Mouse (Mus musculus): ENCODE results near the gene Eml2. TPM values are rescaled to one million over a fixed set of nuclear protein-coding genes. Genes with fewer than 3 reads are reported as not detected.
A peak's percentile ranks its signal among the peaks of the same experiment; 100 is the strongest.

Gene Eml2
- total RNA-seq, 1 experiment: 29.8 TPM

- H3K4me3 ChIP-seq (ENCODE audit: insufficient read depth in 1 of 2, low read depth in 1 of 2, low read length in 2 of 2, poor library complexity in 1 of 2, severe bottlenecking in 1 of 2): no peak overlapping the region
- no peaks in the 10 kb centered on the region for H3K9me3 ChIP-seq (ENCODE audit: control insufficient read depth, insufficient read depth, low read depth, low read length)
- H3K27ac ChIP-seq (ENCODE audit: insufficient read depth, low read depth, low read length, poor library complexity, severe bottlenecking): no peak overlapping the region
- no peak for DNase-seq (ENCODE audit: low read depth, low spot score)
- TF ChIP-seq HCFC1 (IDR thresholded peaks at IDR 0.05; ENCODE audit: borderline replicate concordance, insufficient read depth, low read length) (no peak), CHD2 (IDR thresholded peaks at IDR 0.05; ENCODE audit: low read depth, low read length) (no peak), ZC3H11A (IDR thresholded peaks at IDR 0.05; ENCODE audit: borderline replicate concordance, low read depth, low read length) (no peak), ZNF384 (IDR thresholded peaks at IDR 0.05; ENCODE audit: low read depth, low read length) (no peak), MAFK (IDR thresholded peaks at IDR 0.05; ENCODE audit: insufficient read depth, low read depth, low read length) (peak; percentile 71)
- no peak overlapping the region for H3K9ac ChIP-seq (ENCODE audit: insufficient read depth, low read depth, low read length, poor library complexity, severe bottlenecking)
- in situ Hi-C loops (cut with MboI; ENCODE audit: low sequenced_read_pairs in 2 of 2, unreplicated experiment in 2 of 2): no loop called here
- H3K4me1 ChIP-seq (ENCODE audit: control insufficient read depth in 2 of 2, insufficient read depth in 2 of 2, low read length in 2 of 2, poor library complexity in 1 of 2): peaks cover 6 to 23% of the 10 kb centered on the region in 2 experiments
- H3K36me3 ChIP-seq (ENCODE audit: control insufficient read depth, insufficient read depth, low read length, poor library complexity, severe bottlenecking): peaks cover 10% of the 10 kb centered on the region; the same call in 1 of the 2 replicates
Observed at GRCm38 (mm10) chr7:19242005-19242404, 65.8 kb downstream of the Eml2 start.

- Histone ChIP-seq H3K9me3 (ENCODE audit: control insufficient read depth, insufficient read depth, low read depth, low read length) (no peaks in the 10 kb centered on the region), H3K4me1 (ENCODE audit: control insufficient read depth in 2 of 2, insufficient read depth in 2 of 2, low read length in 2 of 2, poor library complexity in 1 of 2) (peaks cover 6 to 23% of the 10 kb centered on the region in 2 experiments), H3K4me3 (ENCODE audit: insufficient read depth in 1 of 2, low read depth in 1 of 2, low read length in 2 of 2, poor library complexity in 1 of 2, severe bottlenecking in 1 of 2) (no peak overlapping the region), H3K36me3 (ENCODE audit: control insufficient read depth, insufficient read depth, low read length, poor library complexity, severe bottlenecking) (peaks cover 12% of the 10 kb centered on the region; the same call in 1 of the 2 replicates), H3K9ac (ENCODE audit: insufficient read depth, low read depth, low read length, poor library complexity, severe bottlenecking) (no peak overlapping the region), H3K27ac (ENCODE audit: insufficient read depth, low read depth, low read length, poor library complexity, severe bottlenecking) (no peak overlapping the region)
- TF ChIP-seq HCFC1 (IDR thresholded peaks at IDR 0.05; ENCODE audit: borderline replicate concordance, insufficient read depth, low read length) (no peak), ZNF384 (IDR thresholded peaks at IDR 0.05; ENCODE audit: low read depth, low read length) (no peak), MAFK (IDR thresholded peaks at IDR 0.05; ENCODE audit: insufficient read depth, low read depth, low read length) (no peak), ZC3H11A (IDR thresholded peaks at IDR 0.05; ENCODE audit: borderline replicate concordance, low read depth, low read length) (no peak), CHD2 (IDR thresholded peaks at IDR 0.05; ENCODE audit: low read depth, low read length) (no peak)
- no peak for DNase-seq (ENCODE audit: low read depth, low spot score)
- in situ Hi-C loops (cut with MboI; ENCODE audit: low sequenced_read_pairs in 2 of 2, unreplicated experiment in 2 of 2): no loop called here
Observed at GRCm38 (mm10) chr7:19243858-19244257, 67.6 kb downstream of the Eml2 start.

GRCm38 (mm10) chr7:19245083-19245482 lies 68.9 kb downstream of the Eml2 start:
- no peak overlapping the region for H3K27ac ChIP-seq (ENCODE audit: insufficient read depth, low read depth, low read length, poor library complexity, severe bottlenecking)
- no peak for TF ChIP-seq ZNF384 (IDR thresholded peaks at IDR 0.05; ENCODE audit: low read depth, low read length)
- no peak for TF ChIP-seq CHD2 (IDR thresholded peaks at IDR 0.05; ENCODE audit: low read depth, low read length)
- no peak for TF ChIP-seq ZC3H11A (IDR thresholded peaks at IDR 0.05; ENCODE audit: borderline replicate concordance, low read depth, low read length)
- no peak for TF ChIP-seq MAFK (IDR thresholded peaks at IDR 0.05; ENCODE audit: insufficient read depth, low read depth, low read length)
- TF ChIP-seq HCFC1 (IDR thresholded peaks at IDR 0.05; ENCODE audit: borderline replicate concordance, insufficient read depth, low read length): no peak
- H3K9ac ChIP-seq (ENCODE audit: insufficient read depth, low read depth, low read length, poor library complexity, severe bottlenecking): no peak overlapping the region
- H3K9me3 ChIP-seq (ENCODE audit: control insufficient read depth, insufficient read depth, low read depth, low read length): no peaks in the 10 kb centered on the region
- no peak for DNase-seq (ENCODE audit: low read depth, low spot score)
- peaks cover 6 to 18% of the 10 kb centered on the region in 2 experiments for H3K4me1 ChIP-seq (ENCODE audit: control insufficient read depth in 2 of 2, insufficient read depth in 2 of 2, low read length in 2 of 2, poor library complexity in 1 of 2)
- H3K36me3 ChIP-seq (ENCODE audit: control insufficient read depth, insufficient read depth, low read length, poor library complexity, severe bottlenecking): peaks cover 12% of the 10 kb centered on the region; the same call in 1 of the 2 replicates
- in situ Hi-C loops (cut with MboI; ENCODE audit: low sequenced_read_pairs in 2 of 2, unreplicated experiment in 2 of 2): no loop called here
- H3K4me3 ChIP-seq (ENCODE audit: insufficient read depth in 1 of 2, low read depth in 1 of 2, low read length in 2 of 2, poor library complexity in 1 of 2, severe bottlenecking in 1 of 2): no peak overlapping the region

- no peak for DNase-seq (ENCODE audit: low read depth, low spot score)
- Histone ChIP-seq H3K4me3 (ENCODE audit: insufficient read depth in 1 of 2, low read depth in 1 of 2, low read length in 2 of 2, poor library complexity in 1 of 2, severe bottlenecking in 1 of 2) (no peak overlapping the region), H3K9ac (ENCODE audit: insufficient read depth, low read depth, low read length, poor library complexity, severe bottlenecking) (no peak overlapping the region), H3K36me3 (ENCODE audit: control insufficient read depth, insufficient read depth, low read length, poor library complexity, severe bottlenecking) (peaks cover 12% of the 10 kb centered on the region; the same call in 1 of the 2 replicates), H3K27ac (ENCODE audit: insufficient read depth, low read depth, low read length, poor library complexity, severe bottlenecking) (no peak overlapping the region), H3K4me1 (ENCODE audit: control insufficient read depth in 2 of 2, insufficient read depth in 2 of 2, low read length in 2 of 2, poor library complexity in 1 of 2) (peaks cover 1 to 13% of the 10 kb centered on the region in 2 experiments; a peak in 3 of 4 replicates), H3K9me3 (ENCODE audit: control insufficient read depth, insufficient read depth, low read depth, low read length) (no peaks in the 10 kb centered on the region)
- in situ Hi-C loops (cut with MboI; ENCODE audit: low sequenced_read_pairs in 2 of 2, unreplicated experiment in 2 of 2): no loop called here
- no peak for TF ChIP-seq MAFK (IDR thresholded peaks at IDR 0.05; ENCODE audit: insufficient read depth, low read depth, low read length)
- no peak for TF ChIP-seq HCFC1 (IDR thresholded peaks at IDR 0.05; ENCODE audit: borderline replicate concordance, insufficient read depth, low read length)
- TF ChIP-seq CHD2 (IDR thresholded peaks at IDR 0.05; ENCODE audit: low read depth, low read length): no peak
- TF ChIP-seq ZNF384 (IDR thresholded peaks at IDR 0.05; ENCODE audit: low read depth, low read length): no peak
- no peak for TF ChIP-seq ZC3H11A (IDR thresholded peaks at IDR 0.05; ENCODE audit: borderline replicate concordance, low read depth, low read length)
Observed at GRCm38 (mm10) chr7:19246855-19247254, 70.6 kb downstream of the Eml2 start.
